Mouse (Mus musculus) urinary bladder, adult 18-20 months (tissue): ENCODE measurements around the gene Zfp595.
"Not testable (repeated sequence)": the region's sequence is repeated elsewhere in the genome, so short reads cannot be mapped to it uniquely, and the experiment has no call there.

Experiments used
- DNase-seq, 2 experiments: peaks; one replicate each; pipeline ENCODE4 v3.0.0; 2022; ENCODE audit warnings: low spot score in 2 of 2, mixed read lengths in 2 of 2

Gene Zfp595

GRCm38 (mm10) chr13:67332019-67332724 lies at the start of gene Zfp595:
Gene Zfp595, minus strand, starts transcription at chr13:67332570.
- DNase-seq: peak; percentile 66 to 80

DNA sequence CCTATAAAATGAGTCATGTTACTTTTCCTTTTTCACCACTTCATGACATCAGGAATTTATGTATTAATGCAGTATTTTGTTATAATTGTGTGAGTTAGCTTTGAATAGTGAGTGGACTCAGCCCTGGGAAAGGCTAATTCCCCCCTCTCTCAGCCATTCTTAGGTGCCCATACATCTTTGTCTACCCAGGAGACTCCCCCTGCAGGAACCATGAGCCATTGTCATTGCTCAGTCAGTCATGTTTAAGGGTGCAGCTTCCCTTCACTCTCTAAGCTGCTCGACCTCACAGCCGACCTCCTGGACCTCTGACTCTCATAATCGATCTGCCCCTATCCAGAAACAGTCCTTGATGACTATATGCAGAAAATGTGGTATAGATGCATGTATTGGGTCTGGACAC lies 43.9 kb upstream of the Zfp595 start:
- DNase-seq: not testable (repeated sequence)

DNA sequence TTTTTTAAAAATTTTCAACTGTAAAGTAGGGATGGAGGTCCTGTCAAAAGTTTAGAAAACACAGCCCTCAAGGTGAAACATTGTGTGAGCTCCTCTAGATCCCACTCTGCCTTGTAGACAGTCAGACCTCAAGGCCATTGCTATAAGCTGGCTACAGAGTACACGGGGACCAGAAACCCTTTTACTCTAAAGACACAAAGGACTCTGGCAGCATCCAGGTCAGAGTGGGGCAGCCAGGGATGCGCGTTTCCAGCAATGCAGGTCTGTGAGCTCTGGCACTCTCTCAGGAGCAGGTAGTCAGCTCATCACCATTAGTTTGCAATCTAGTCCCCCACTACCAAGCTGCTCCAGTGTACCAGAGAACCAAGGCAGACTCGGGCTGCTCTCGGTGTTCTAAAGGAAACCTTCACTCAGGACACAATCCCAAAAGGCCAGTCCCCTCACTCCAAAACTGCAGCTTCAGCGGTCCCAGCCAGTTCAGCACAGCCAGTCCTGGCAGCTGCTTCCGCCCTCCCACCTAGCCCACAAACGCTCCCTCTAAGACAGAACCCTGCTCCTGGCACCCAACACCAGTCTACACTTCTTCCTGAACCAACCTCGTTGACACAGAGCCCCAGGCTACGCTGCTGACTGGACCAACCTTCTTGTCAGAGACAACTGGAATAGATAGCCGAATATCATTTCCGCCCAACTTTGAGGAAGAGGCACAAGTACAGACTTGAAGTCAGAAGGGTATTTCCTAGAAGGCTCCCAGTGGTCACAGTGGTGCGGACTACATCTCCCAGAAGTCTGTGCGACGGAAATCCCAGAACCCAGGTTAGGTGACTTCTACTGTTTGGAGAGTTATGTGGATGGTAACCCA lies 42.9 kb upstream of the Zfp595 start, which contains the start of the genes Gm28041 and Zfp456:
Gene Gm28041, minus strand, starts transcription at position 684 of the 862 bp plus-strand sequence.
Gene Zfp456, minus strand, starts transcription at position 761 of the 862 bp plus-strand sequence.
- peak; percentile 61 to 64 for DNase-seq

- peak; percentile 89 to 93 for DNase-seq
Observed at GRCm38 (mm10) chr13:67360131-67360744, 27.9 kb upstream of the Zfp595 start, which contains the start of the genes Gm28044 and Zfp953. Gene Gm28044, minus strand, starts transcription at chr13:67360536. Gene Zfp953, minus strand, starts transcription at chr13:67360605.

GRCm38 (mm10) chr13:67351854-67352253 lies 19.5 kb upstream of the Zfp595 start:
- DNase-seq: no peak

- DNase-seq: no peak
Observed at GRCm38 (mm10) chr13:67343422-67343821, 11.1 kb upstream of the Zfp595 start.

GRCm38 (mm10) chr13:67332877-67333276 lies 507 bp upstream of the Zfp595 start:
- no peak for DNase-seq

DNA sequence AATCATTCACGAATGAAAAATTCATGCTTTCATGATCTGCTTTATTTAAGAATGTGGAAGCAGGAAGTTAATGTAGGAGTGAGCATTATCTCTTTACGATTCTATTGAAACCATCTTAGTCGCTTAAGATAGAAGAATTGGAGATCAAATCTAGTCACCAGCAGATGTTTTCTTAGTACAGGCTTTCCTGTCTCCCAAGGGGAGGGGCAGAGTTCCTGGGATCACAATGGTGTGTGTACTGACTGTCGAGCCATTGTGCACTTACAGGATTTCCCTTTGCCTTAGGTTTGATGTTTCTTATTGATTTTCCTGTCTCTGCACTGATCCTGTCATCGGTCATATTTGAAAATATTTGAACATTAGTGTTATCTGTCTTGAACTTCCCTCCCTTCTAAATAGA lies 25.7 kb downstream of the Zfp595 start:
- DNase-seq: no peak

- peak; percentile 81 for DNase-seq
Observed at GRCm38 (mm10) chr13:67305822-67306672, 26.3 kb downstream of the Zfp595 start, which contains the start of gene Zfp457. Gene Zfp457, minus strand, starts transcription at chr13:67306485.

- DNase-seq: no peak
Observed at GRCm38 (mm10) chr13:67278314-67278713, 54.1 kb downstream of the Zfp595 start, which contains the start of gene Zfp458. Gene Zfp458, minus strand, starts transcription at chr13:67278466.

GRCm38 (mm10) chr13:67269383-67270065 lies 62.8 kb downstream of the Zfp595 start:
- not testable (repeated sequence) for DNase-seq

GRCm38 (mm10) chr13:67268568-67269369 lies 63.6 kb downstream of the Zfp595 start:
- DNase-seq: peak; percentile 63 to 72
